Mouse (Mus musculus) thymus, adult 2 months (tissue): ENCODE data around the gene Slc1a7.

ENCODE experiments used
- CTCF ChIP-seq: fragments of 200-500 bp; IDR thresholded peaks from 2 replicates; pipeline ENCODE4 v1.5.1; 2012; ENCODE audit warnings: mild to moderate bottlenecking, control low read depth, low read length, moderate library complexity, borderline replicate concordance; ENCODE audit not compliant: control insufficient read depth, poor library complexity, insufficient read depth; ENCODE audit errors: extremely low read depth
- POLR2A ChIP-seq: fragments of 200-500 bp; IDR thresholded peaks from 2 replicates; pipeline ENCODE4 v1.6.1; 2012; ENCODE audit warnings: mild to moderate bottlenecking, low read length, control low read depth, moderate library complexity; ENCODE audit not compliant: control insufficient read depth, poor library complexity, insufficient read depth; ENCODE audit errors: extremely low read depth

- no peak for TF ChIP-seq CTCF
- TF ChIP-seq POLR2A = no peak
Observed at GRCm38 (mm10) chr4:107958487-107958886, 9.6 kb upstream of the Slc1a7 start.
